Mouse (Mus musculus): ENCODE results near the gene Bpifb9b.
A peak's percentile ranks its signal among the peaks of the same experiment; 100 is the strongest.
"Not testable (repeated sequence)": the region's sequence is repeated elsewhere in the genome, so short reads cannot be mapped to it uniquely, and the experiment has no call there.

The Bpifb9b gene

GRCm38 (mm10) chr2:154306927-154307326 lies at the start of gene Bpifb9b:
TSS of gene Bpifb9b (plus strand) at chr2:154307227.
- not testable (repeated sequence) for DNase-seq (ENCODE audit: low read depth)

- not testable (repeated sequence) for DNase-seq (ENCODE audit: low read depth)
Observed at GRCm38 (mm10) chr2:154257554-154257953, 49.5 kb upstream of the Bpifb9b start, which contains the start of gene Bpifb9a. TSS of gene Bpifb9a (plus strand) at chr2:154257854.

GRCm38 (mm10) chr2:154264397-154264796 lies 42.6 kb upstream of the Bpifb9b start:
- DNase-seq (ENCODE audit: low read depth): not testable (repeated sequence)

DNA sequence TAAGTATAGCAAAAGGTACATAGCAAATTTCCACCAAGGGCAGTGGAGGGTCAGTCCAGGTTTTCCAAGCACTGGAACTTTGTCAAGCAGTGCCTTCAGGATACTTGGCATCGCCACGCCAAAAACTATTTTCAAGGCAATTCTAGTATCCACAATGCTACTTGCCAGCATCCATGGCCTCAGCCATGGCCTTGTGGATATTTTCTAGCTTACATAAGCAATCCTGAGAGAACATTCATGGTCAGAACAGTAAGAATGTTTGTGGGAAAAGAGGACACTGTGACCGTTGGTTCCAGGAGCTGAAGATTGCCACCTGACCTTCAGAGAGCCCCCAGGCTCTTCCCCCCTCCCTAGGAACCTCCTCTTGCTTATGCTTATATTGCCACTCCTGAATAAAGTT lies 15.2 kb upstream of the Bpifb9b start:
- DNase-seq (ENCODE audit: low read depth): not testable (repeated sequence)

DNA sequence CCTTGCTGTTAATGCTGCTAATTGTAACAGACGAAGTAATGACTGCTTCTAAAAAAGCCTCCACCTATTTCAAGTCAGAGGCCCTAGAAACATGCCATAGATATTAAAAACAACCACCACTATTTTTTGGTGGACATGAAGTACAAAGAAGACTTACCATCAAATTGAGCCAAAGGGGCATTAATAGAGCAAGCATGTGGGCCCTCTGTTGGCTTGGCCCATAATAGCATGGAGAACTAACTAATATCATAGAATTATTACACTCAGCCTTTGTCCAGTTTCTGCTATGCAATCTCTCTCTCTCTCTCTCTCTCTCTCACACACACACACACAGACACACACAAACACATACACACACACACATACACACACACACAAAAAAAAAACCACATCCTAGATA lies 14.2 kb upstream of the Bpifb9b start:
- DNase-seq (ENCODE audit: low read depth): no peak

GRCm38 (mm10) chr2:154294746-154295145 lies 12.3 kb upstream of the Bpifb9b start:
- DNase-seq (ENCODE audit: low read depth): peak; percentile 73

DNA sequence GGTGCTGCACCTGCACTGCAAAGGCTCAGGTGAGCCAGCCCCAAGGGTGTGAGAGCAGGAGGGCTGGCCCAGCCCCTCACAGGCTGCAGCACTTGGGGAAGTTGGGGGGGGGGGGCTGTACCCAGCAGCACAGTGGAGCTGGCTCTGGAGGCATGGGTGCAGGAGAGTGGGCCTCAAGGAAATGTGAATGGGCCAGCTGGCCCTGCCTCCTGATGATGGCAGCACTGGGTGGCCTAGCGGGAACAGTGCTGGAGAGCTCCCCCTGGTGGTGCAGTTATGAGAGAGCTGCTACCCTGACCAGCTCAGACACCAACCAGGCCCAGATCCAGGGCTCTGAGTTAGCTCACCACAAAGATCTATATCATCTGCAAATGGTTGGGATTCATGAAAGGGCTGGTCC lies 6.5 kb upstream of the Bpifb9b start:
- peak; percentile 81 for DNase-seq (ENCODE audit: low read depth)

GRCm38 (mm10) chr2:154301763-154302162 lies 5.3 kb upstream of the Bpifb9b start:
- DNase-seq (ENCODE audit: low read depth): no peak

- not testable (repeated sequence) for DNase-seq (ENCODE audit: low read depth)
Observed at GRCm38 (mm10) chr2:154304604-154305003, 2.4 kb upstream of the Bpifb9b start.

- DNase-seq (ENCODE audit: low read depth): not testable (repeated sequence)
Observed at GRCm38 (mm10) chr2:154313771-154314170, 6.7 kb downstream of the Bpifb9b start.

DNA sequence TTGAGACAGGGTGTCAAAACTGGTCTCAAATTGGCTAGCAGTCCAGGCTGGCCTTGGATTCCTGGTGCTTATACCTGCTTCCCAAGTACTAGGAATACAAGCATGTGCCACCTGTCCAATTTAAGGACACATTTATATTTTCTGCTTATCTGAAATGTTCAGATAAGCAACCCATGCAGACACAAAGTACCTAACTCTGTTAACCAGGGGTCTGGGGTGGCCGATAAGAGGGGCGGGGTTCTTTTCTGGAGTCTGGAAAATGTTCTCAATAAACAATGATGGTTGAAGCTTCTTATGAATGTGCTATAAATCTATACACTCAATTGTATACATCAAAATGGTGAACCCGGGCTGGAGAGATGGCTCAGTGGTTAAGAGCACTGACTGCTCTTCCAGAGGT lies 19.8 kb downstream of the Bpifb9b start:
- DNase-seq (ENCODE audit: low read depth): no peak

GRCm38 (mm10) chr2:154335572-154335971 lies 28.5 kb downstream of the Bpifb9b start:
- no peak for DNase-seq (ENCODE audit: low read depth)

DNA sequence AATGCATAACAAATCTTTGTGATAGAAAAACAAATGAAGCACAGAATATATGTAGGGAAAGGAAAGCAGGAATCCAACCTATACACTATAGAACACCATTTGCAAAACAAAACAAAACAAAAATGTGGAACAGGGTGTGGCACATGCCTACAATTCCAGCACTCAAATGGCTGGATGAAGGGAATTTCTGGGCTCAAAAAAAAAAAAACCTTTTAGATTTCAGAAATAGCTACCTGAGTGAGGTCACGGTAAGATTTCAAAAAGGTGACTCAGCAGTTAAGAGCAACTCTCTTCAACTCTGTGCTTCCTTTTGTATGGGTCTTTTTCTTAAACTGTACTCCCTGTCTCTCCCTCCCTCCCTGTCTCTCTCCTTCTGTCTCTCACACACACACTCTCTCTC lies 31.1 kb downstream of the Bpifb9b start:
- DNase-seq (ENCODE audit: low read depth): no peak

DNA sequence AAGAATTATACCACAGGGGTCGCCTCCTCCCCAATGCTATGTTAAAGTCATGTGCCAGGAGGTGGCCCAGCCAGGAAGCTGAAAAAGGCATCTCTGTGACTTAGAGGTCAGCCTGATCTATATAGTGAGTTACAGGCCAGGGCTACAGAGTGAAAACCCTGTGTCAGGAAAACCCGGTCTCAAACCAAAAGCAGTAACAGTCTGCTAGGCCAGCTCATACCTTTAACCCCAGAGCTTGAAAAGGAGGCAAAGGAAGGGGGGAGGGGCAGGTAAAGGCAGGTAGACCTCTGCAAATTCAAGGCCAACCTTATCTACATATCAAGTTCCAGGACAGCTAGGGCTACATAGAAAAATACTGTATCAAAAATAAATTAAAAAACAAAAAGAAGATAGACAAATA lies 32.3 kb downstream of the Bpifb9b start:
- DNase-seq (ENCODE audit: low read depth): no peak

- DNase-seq (ENCODE audit: low read depth): no peak
Observed at GRCm38 (mm10) chr2:154348152-154348551, 41.1 kb downstream of the Bpifb9b start.

- peak; percentile 44 for DNase-seq (ENCODE audit: low read depth)
Observed at GRCm38 (mm10) chr2:154354000-154354425, 47.0 kb downstream of the Bpifb9b start.

DNA sequence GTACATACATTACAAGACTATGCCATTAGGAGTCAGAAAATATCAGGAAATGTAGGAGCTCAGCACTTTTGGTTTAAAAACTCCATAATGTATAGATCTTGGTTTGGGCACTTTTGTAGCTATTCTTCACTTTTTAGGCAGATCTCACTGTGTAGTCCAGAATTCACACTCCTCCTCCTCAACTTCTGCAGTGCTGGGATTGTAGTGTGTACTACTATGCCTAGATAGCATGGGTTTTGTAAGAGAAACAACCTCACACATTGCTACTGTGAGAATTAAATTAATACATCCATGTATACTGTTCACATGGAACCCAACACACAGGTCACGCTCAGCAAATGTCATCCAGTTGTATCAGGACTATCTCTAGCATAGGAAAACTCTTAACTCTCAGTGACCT lies 60.5 kb downstream of the Bpifb9b start:
- no peak for DNase-seq (ENCODE audit: low read depth)
